Mouse (Mus musculus) stomach, postnatal 0 days (tissue): ENCODE data around the gene Ndufa3. TPM values are rescaled to one million over a fixed set of nuclear protein-coding genes. Genes with fewer than 3 reads are reported as not detected.
A peak's percentile ranks its signal among the peaks of the same experiment; 100 is the strongest.

Experiments used
- ATAC-seq: fragments of 200-750 bp; cut with Nextera tagmentation; 2 replicates; pipeline ENCODE4 v1.8.0; 2017; ENCODE audit not compliant: low FRiP score, low TSS enrichment
- DNase-seq: peaks from one replicate; pipeline ENCODE4 v3.0.0-alpha.2; 2016; ENCODE audit warnings: low spot score
- H3K27ac ChIP-seq: fragments of 300-500 bp; sonication (generic); replicated peaks from 2 replicates; pipeline ENCODE4 v1.5.1; 2014; ENCODE audit warnings: mild to moderate bottlenecking, control low read depth
- H3K27me3 ChIP-seq: fragments of 300-500 bp; sonication (generic); 2 replicates; pipeline ENCODE4 v1.6.1; 2014; ENCODE audit warnings: low read length; ENCODE audit not compliant: control insufficient read depth, insufficient read depth
- H3K36me3 ChIP-seq: fragments of 300-500 bp; sonication (generic); 2 replicates; pipeline ENCODE4 v1.6.1; 2014; ENCODE audit warnings: low read length, mixed read lengths; ENCODE audit not compliant: control insufficient read depth, insufficient read depth
- H3K4me1 ChIP-seq: fragments of 300-500 bp; sonication (generic); replicated peaks from 2 replicates; pipeline ENCODE4 v1.6.1; 2014; ENCODE audit warnings: antibody characterized with exemption; ENCODE audit not compliant: control insufficient read depth, insufficient read depth
- H3K4me2 ChIP-seq: fragments of 300-500 bp; sonication (generic); replicated peaks from 2 replicates; pipeline ENCODE4 v1.6.1; 2014; ENCODE audit warnings: low read depth, mild to moderate bottlenecking, control low read depth, moderate library complexity
- H3K4me3 ChIP-seq: fragments of 300-500 bp; sonication (generic); 2 replicates; pipeline ENCODE4 v1.5.1; 2014; ENCODE audit warnings: low read depth, low read length, control low read depth
- H3K9ac ChIP-seq: fragments of 300-500 bp; sonication (generic); 2 replicates; pipeline ENCODE4 v1.6.1; 2014; ENCODE audit warnings: mild to moderate bottlenecking, low read length, control low read depth, mixed read lengths
- H3K9me3 ChIP-seq: fragments of 300-500 bp; sonication (generic); 2 replicates; pipeline ENCODE4 v1.6.1; 2016; ENCODE audit warnings: low read length; ENCODE audit not compliant: control insufficient read depth
- CTCF ChIP-seq: IDR thresholded peaks from 2 replicates; pipeline ENCODE4 v1.5.1; 2016; ENCODE audit warnings: antibody characterized with exemption, low read depth, mild to moderate bottlenecking, moderate library complexity
- EP300 ChIP-seq: optimal IDR thresholded peaks from 2 replicates; pipeline ENCODE3; 2016; ENCODE audit warnings: antibody characterized with exemption
- WGBS: fragments of 180-500 bp; shearing (Covaris S2); extraction: QIAGEN DNeasy Blood & Tissue Kit; methylation state at CpG from one replicate; pipeline ENCODE4 v1.1.7; 2014; 5-methylcytosine and 5-hydroxymethylcytosine counted together
- polyA plus RNA-seq: library from polyadenylated mRNA; unstranded; fragments of >200 nt; fragmentation: Nextera tagmentation; extraction: Ambion mirVana; gene quantifications from 2 replicates; pipeline ENCODE4 v1.2.1, GENCODE M21; 2015

Ndufa3 gene
- polyA plus RNA-seq, 1 experiment from 2014 or later = 535 TPM

- 1% methylated on average over 47 of the region's 47 CpGs for WGBS
- Histone ChIP-seq H3K27ac (peak within 1 kb of the TSS; percentile 91), H3K4me2 (peak within 1 kb of the TSS; percentile 92), H3K36me3 (peaks cover 2% of the 10 kb centered on the region; the same call in 1 of the 2 replicates), H3K4me3 (peak within 1 kb of the TSS; percentile 56), H3K9ac (peak within 1 kb of the TSS; percentile 66), H3K4me1 (peaks cover 8% of the 10 kb centered on the region), H3K9me3 (no peaks in the 10 kb centered on the region), H3K27me3 (no peaks in the 10 kb centered on the region)
- no peak for TF ChIP-seq CTCF
- no peak for TF ChIP-seq EP300
- DNase-seq (peak; percentile 91), ATAC-seq (peak; percentile 91)
Observed at GRCm38 (mm10) chr7:3629543-3630477, 12.6 kb downstream of the Ndufa3 start, which contains the start of the genes Tfpt and Prpf31. Tfpt (minus strand) TSS chr7:3629929. Prpf31 (plus strand) TSS chr7:3629985.

GRCm38 (mm10) chr7:3630478-3630815, 13.3 kb downstream of the Ndufa3 start:
- Histone ChIP-seq H3K9ac (peak overlapping the region; percentile 66), H3K4me2 (peak overlapping the region; percentile 92), H3K4me1 (peaks cover 8% of the 10 kb centered on the region), H3K27ac (peak overlapping the region; percentile 91; the same call in 1 of the 2 replicates), H3K4me3 (peak overlapping the region; percentile 56), H3K27me3 (no peaks in the 10 kb centered on the region), H3K9me3 (no peaks in the 10 kb centered on the region), H3K36me3 (peaks cover 2% of the 10 kb centered on the region; the same call in 1 of the 2 replicates)
- ATAC-seq = no peak
- 45% methylated on average over 3 of the region's 3 CpGs for WGBS
- TF ChIP-seq CTCF (no peak), EP300 (no peak)
- no peak for DNase-seq

- no peaks in the 10 kb centered on the region for H3K27me3 ChIP-seq
- H3K4me3 ChIP-seq = no peak overlapping the region
- 59% methylated on average over 5 of the region's 5 CpGs for WGBS
- no peak for TF ChIP-seq EP300
- TF ChIP-seq CTCF = no peak
- peaks cover 10% of the 10 kb centered on the region for H3K4me1 ChIP-seq
- DNase-seq (no peak), ATAC-seq (no peak)
- no peak overlapping the region for H3K9ac ChIP-seq
- no peaks in the 10 kb centered on the region for H3K9me3 ChIP-seq
- H3K4me2 ChIP-seq = no peak overlapping the region
- H3K36me3 ChIP-seq = peaks cover 14% of the 10 kb centered on the region; the same call in 1 of the 2 replicates
- H3K27ac ChIP-seq = no peak overlapping the region
Observed at GRCm38 (mm10) chr7:3643412-3643811, 26.2 kb downstream of the Ndufa3 start.

- no peak overlapping the region for H3K27ac ChIP-seq
- no peak for DNase-seq
- no peak for ATAC-seq
- WGBS = 19% methylated on average over 9 of the region's 9 CpGs
- H3K4me3 ChIP-seq = peak overlapping the region; percentile 41; the same call in 1 of the 2 replicates
- H3K27me3 ChIP-seq = no peaks in the 10 kb centered on the region
- H3K9ac ChIP-seq = no peak overlapping the region
- H3K9me3 ChIP-seq = no peaks in the 10 kb centered on the region
- TF ChIP-seq CTCF = no peak
- TF ChIP-seq EP300 = no peak
- H3K4me2 ChIP-seq = peak overlapping the region; percentile 42
- H3K36me3 ChIP-seq = peaks cover 14% of the 10 kb centered on the region; the same call in 1 of the 2 replicates
- H3K4me1 ChIP-seq = peaks cover 10% of the 10 kb centered on the region
Observed at GRCm38 (mm10) chr7:3643843-3644242, 26.7 kb downstream of the Ndufa3 start.

GRCm38 (mm10) chr7:3644348-3644671, 27.1 kb downstream of the Ndufa3 start:
- Histone ChIP-seq H3K27me3 (no peaks in the 10 kb centered on the region), H3K4me3 (peak overlapping the region; percentile 41), H3K4me2 (peak overlapping the region; percentile 42), H3K9me3 (no peaks in the 10 kb centered on the region), H3K4me1 (peaks cover 10% of the 10 kb centered on the region), H3K9ac (no peak overlapping the region), H3K36me3 (peaks cover 14% of the 10 kb centered on the region; the same call in 1 of the 2 replicates), H3K27ac (peak overlapping the region; percentile 49; the same call in 1 of the 2 replicates)
- TF ChIP-seq EP300 (no peak), CTCF (no peak)
- no peak for ATAC-seq
- WGBS = under 1% methylated on average over 11 of the region's 11 CpGs
- no peak for DNase-seq
